Mouse (Mus musculus) midbrain, embryonic 11.5 days (tissue): Measurements from ENCODE around the gene Mapk10. TPM values are rescaled to one million over a fixed set of nuclear protein-coding genes. Genes with fewer than 3 reads are reported as not detected.

Experiments used
- ATAC-seq: fragments of 200-750 bp; cut with Nextera tagmentation; 2 replicates; pipeline ENCODE4 v1.8.0; 2017; ENCODE audit warnings: moderate TSS enrichment, moderate library complexity; ENCODE audit not compliant: low FRiP score
- DNase-seq: peaks from one replicate; pipeline ENCODE4 v3.0.0; 2015; ENCODE audit warnings: low spot score; ENCODE audit errors: missing footprints
- H3K27ac ChIP-seq: fragments of 300-500 bp; sonication (generic); 2 replicates; pipeline ENCODE4 v1.5.1; 2014; ENCODE audit warnings: low read depth, low read length
- H3K27me3 ChIP-seq: fragments of 300-500 bp; sonication (generic); 2 replicates; pipeline ENCODE4 v1.6.1; 2014; ENCODE audit warnings: mild to moderate bottlenecking, low read length, moderate library complexity, mixed read lengths; ENCODE audit not compliant: control insufficient read depth, insufficient read depth
- H3K36me3 ChIP-seq: fragments of 300-500 bp; sonication (generic); 2 replicates; pipeline ENCODE4 v1.6.1; 2014; ENCODE audit warnings: mild to moderate bottlenecking, low read length, moderate library complexity, mixed read lengths; ENCODE audit not compliant: control insufficient read depth, insufficient read depth
- H3K4me1 ChIP-seq: fragments of 300-500 bp; sonication (generic); 2 replicates; pipeline ENCODE4 v1.6.1; 2014; ENCODE audit warnings: low read length; ENCODE audit not compliant: control insufficient read depth, insufficient read depth
- H3K4me2 ChIP-seq: fragments of 300-500 bp; sonication (generic); 2 replicates; pipeline ENCODE4 v1.6.1; 2014; ENCODE audit warnings: mild to moderate bottlenecking, moderate library complexity
- H3K4me3 ChIP-seq: fragments of 300-500 bp; sonication (generic); 2 replicates; pipeline ENCODE4 v1.5.1; 2014; ENCODE audit warnings: low read depth, low read length
- H3K9ac ChIP-seq: fragments of 300-500 bp; sonication (generic); 2 replicates; pipeline ENCODE4 v1.6.1; 2014; ENCODE audit warnings: low read length
- H3K9me3 ChIP-seq: fragments of 300-500 bp; sonication (generic); 2 replicates; pipeline ENCODE4 v1.6.1; 2016; ENCODE audit warnings: low read length; ENCODE audit not compliant: control insufficient read depth
- WGBS: fragments of 180-500 bp; shearing (Covaris S2); extraction: QIAGEN DNeasy Blood & Tissue Kit; methylation state at CpG from one replicate; pipeline ENCODE4 v1.1.7; 2014; 5-methylcytosine and 5-hydroxymethylcytosine counted together
- polyA plus RNA-seq: library from polyadenylated mRNA; unstranded; fragments of >200 nt; fragmentation: Nextera tagmentation; extraction: Ambion mirVana; gene quantifications from 2 replicates; pipeline ENCODE4 v1.2.1, GENCODE M21; 2014

The Mapk10 gene
- polyA plus RNA-seq, 1 experiment from 2014 or later, result 47.6 TPM

GRCm38 (mm10) chr5:103105441-103106414, 105.4 kb downstream of the Mapk10 start:
- no peak for DNase-seq
- 87% methylated on average over 10 of the region's 10 CpGs for WGBS

DNA sequence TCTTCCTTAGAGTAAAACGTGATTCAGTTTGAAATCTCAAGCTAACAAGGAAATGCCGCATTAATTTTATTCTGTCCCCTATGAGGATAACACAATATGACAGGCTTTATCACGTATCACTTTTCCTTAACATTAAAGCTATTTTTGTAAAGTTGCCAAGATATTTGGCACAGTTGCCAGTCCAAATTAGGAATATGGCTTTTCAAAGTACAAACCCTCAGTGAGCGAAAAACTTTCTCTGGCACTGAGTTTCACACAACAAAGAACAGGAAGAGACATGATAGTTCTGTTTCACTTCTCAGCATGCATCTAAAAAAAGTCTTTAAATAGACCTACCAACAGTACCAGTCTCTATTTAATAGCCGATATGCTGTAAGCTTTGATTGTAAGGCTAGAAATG, 107.1 kb downstream of the Mapk10 start:
- Histone ChIP-seq H3K4me3 (no peak overlapping the region), H3K27ac (no peak overlapping the region), H3K9me3 (no peaks in the 10 kb centered on the region), H3K4me2 (no peak overlapping the region), H3K4me1 (no peaks in the 10 kb centered on the region), H3K36me3 (no peaks in the 10 kb centered on the region), H3K27me3 (no peaks in the 10 kb centered on the region), H3K9ac (no peak overlapping the region)
- WGBS, result 90% methylated on average over 5 of the region's 5 CpGs
- ATAC-seq, result no peak
- peak; percentile 28 for DNase-seq

More at GRCm38 (mm10) chr5:103105441-103106414, 105.4 kb downstream of the Mapk10 start:
- no peak for ATAC-seq
- Histone ChIP-seq H3K9ac (no peak overlapping the region), H3K27me3 (no peaks in the 10 kb centered on the region), H3K27ac (no peak overlapping the region), H3K4me2 (no peak overlapping the region), H3K36me3 (no peaks in the 10 kb centered on the region), H3K4me3 (no peak overlapping the region), H3K9me3 (no peaks in the 10 kb centered on the region), H3K4me1 (no peaks in the 10 kb centered on the region)

DNA sequence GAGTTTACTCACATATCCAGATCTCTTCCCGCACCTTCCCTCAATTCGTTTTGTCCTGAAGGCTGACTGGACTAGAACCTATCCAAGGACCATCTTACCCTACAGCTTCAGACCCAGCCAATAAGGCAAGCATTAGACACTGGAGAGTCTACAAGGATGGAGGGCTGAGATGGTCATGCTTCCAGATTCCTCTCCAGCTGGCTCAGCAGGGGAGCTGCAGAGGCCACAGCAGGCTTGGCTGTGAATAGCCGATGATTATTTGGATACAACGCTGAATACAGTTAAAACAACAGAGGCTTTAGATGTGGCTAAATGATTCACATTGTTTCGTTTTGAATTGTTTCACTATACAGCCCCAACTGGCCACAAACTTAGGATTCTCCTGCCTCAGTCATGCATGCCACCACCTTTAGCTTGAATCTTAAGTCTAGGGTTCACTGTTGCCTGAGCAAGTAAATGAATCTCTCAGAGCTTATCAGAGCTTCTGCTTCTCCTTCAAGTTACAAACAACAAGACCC, 108.2 kb downstream of the Mapk10 start:
- DNase-seq (no peak), ATAC-seq (no peak)
- H3K4me3 ChIP-seq, result no peak overlapping the region
- H3K4me1 ChIP-seq, result no peaks in the 10 kb centered on the region
- no peaks in the 10 kb centered on the region for H3K27me3 ChIP-seq
- H3K27ac ChIP-seq, result no peak overlapping the region
- 83% methylated on average over 5 of the region's 5 CpGs for WGBS
- no peaks in the 10 kb centered on the region for H3K9me3 ChIP-seq
- no peak overlapping the region for H3K4me2 ChIP-seq
- H3K9ac ChIP-seq, result no peak overlapping the region
- no peaks in the 10 kb centered on the region for H3K36me3 ChIP-seq

DNA sequence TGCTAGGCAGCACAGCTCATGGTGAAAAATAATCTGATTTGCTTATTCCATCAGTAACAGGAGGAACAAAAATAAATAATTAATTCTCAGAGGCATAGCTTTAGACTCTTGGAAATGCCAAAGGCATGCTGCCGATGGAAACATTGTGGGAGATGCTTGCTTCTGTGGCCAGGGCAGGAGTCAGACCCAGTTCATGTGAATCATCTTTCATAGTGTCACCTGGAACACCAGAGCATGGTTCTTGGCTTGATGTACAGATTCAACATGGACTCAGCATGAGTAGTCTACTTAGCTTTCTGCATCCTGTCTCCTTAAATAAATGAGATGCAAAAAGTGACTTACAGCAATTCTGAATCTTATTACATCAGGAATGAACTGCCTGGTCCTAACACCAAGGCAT, 109.0 kb downstream of the Mapk10 start:
- ATAC-seq (no peak), DNase-seq (peak; percentile 47)
- Histone ChIP-seq H3K9ac (no peak overlapping the region), H3K9me3 (no peaks in the 10 kb centered on the region), H3K27me3 (no peaks in the 10 kb centered on the region), H3K36me3 (no peaks in the 10 kb centered on the region), H3K27ac (no peak overlapping the region), H3K4me2 (no peak overlapping the region), H3K4me1 (no peaks in the 10 kb centered on the region), H3K4me3 (no peak overlapping the region)
- WGBS, result 83% methylated on average over 1 of the region's 1 CpGs

DNA sequence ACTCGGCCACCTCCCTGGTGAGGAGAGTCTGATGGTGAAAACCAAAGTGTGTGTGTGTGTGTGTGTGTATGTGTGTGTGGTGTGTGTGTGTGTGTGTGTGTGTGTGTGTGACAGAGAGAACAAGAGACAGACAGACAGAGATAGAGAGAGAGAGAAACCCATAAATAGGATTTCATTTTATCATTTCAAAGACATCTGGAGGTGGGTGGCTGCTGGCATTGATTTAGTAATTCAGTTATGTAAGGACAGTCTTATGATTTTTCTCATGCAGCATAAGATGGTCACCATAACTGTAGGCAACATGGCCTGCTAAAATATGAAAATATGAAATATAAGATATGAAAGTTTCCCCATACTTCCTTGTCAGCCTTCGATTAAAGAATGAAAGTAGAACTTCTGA, 117.0 kb downstream of the Mapk10 start:
- Histone ChIP-seq H3K36me3 (no peaks in the 10 kb centered on the region), H3K4me2 (no peak overlapping the region), H3K27me3 (no peaks in the 10 kb centered on the region), H3K9ac (no peak overlapping the region), H3K4me1 (no peaks in the 10 kb centered on the region), H3K27ac (no peak overlapping the region), H3K4me3 (no peak overlapping the region), H3K9me3 (no peaks in the 10 kb centered on the region)
- ATAC-seq (no peak), DNase-seq (no peak)
- WGBS, result 92% methylated on average over 2 of the region's 2 CpGs

DNA sequence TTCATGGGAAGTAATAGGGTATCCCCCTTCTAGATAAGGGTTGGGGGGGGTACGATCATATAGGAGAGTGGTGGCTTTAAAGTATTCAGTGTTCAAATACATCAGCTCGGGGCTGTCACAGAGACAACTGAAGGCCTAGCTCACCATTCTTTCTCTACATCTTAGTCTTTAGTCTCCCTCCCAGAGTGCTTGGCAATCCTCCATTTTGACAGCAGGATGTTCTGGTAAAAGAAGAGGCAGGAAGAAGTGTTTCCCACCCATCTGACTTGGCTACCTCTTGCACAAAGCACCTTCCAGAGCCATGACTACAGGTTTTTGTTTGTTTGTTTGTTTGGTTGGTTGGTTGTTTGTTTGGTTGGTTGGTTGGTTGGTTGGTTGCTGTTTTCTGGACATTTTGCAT, 125.3 kb downstream of the Mapk10 start:
- no peak overlapping the region for H3K4me3 ChIP-seq
- 86% methylated on average over 2 of the region's 2 CpGs for WGBS
- H3K27me3 ChIP-seq, result no peaks in the 10 kb centered on the region
- H3K4me2 ChIP-seq, result no peak overlapping the region
- no peaks in the 10 kb centered on the region for H3K9me3 ChIP-seq
- ATAC-seq, result no peak
- no peaks in the 10 kb centered on the region for H3K4me1 ChIP-seq
- H3K27ac ChIP-seq, result no peak overlapping the region
- no peak overlapping the region for H3K9ac ChIP-seq
- H3K36me3 ChIP-seq, result no peaks in the 10 kb centered on the region
- peak; percentile 39 for DNase-seq

DNA sequence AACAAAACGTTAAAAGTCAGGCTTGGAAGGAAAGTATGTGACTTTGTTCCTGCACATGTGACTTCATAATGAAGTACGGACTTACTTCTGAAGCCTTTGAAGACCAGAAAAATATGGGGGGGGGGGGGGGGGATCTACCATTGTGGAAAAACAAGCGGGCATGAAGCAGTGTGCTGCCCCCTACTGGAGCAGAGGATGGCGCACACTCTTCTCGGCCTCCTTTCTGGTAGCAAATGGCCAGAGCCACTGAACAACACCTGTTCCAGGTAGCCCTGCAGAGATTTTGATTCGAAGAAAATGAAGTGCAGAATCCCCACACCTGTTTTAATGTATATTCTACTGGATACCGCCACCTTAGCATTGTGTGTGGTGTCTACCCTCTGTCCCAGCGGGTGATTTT, 135.7 kb downstream of the Mapk10 start:
- DNase-seq, result no peak
- Histone ChIP-seq H3K36me3 (no peaks in the 10 kb centered on the region), H3K27ac (no peak overlapping the region), H3K4me3 (no peak overlapping the region), H3K9me3 (no peaks in the 10 kb centered on the region), H3K4me1 (0 out of 2 replicates have a peak, but pooled peaks cover 5% of the 10 kb centered on the region), H3K4me2 (no peak overlapping the region), H3K27me3 (no peaks in the 10 kb centered on the region), H3K9ac (no peak overlapping the region)
- no peak for ATAC-seq
- WGBS, result 61% methylated on average over 8 of the region's 8 CpGs

DNA sequence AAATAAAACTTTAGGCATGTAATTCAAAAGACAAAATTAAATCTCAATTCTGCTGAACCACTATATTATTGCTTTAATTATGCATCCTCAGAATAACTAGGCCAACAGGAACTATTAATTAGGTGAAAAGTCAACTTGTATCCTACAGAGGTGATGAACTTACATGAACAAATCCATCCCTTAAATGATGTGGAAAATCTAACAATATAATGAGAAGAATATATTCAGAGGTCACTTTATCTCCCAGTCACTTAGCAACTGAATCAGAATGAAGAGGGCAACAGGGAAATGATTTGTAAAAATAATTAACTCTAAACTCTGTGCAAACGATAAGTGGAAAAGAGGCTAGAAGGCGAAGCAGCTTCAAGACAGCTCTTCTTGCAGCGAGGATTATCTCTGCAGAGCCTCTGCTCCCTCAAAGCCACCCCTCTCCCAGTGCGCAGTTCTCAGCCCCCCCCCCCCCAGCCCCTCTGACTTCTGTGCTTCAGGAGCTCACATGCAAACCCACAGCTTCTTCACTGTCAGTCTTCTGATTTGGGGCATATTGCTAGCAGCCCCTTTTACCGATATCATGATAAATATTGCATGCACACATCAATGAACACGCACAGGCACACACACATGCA, 138.8 kb downstream of the Mapk10 start:
- no peak overlapping the region for H3K9ac ChIP-seq
- no peak overlapping the region for H3K4me3 ChIP-seq
- no peak; the same call in 1 of the 2 replicates for ATAC-seq
- 45% methylated on average over 6 of the region's 6 CpGs for WGBS
- no peak for DNase-seq
- H3K9me3 ChIP-seq, result no peaks in the 10 kb centered on the region
- no peak overlapping the region for H3K4me2 ChIP-seq
- H3K4me1 ChIP-seq, result 0 out of 2 replicates have a peak, but pooled peaks cover 5% of the 10 kb centered on the region
- H3K27ac ChIP-seq, result no peak overlapping the region
- H3K36me3 ChIP-seq, result no peaks in the 10 kb centered on the region
- H3K27me3 ChIP-seq, result no peaks in the 10 kb centered on the region
